Mouse (Mus musculus) bone marrow, adult 2 months (tissue): ENCODE results near the gene Ccl1.

ENCODE experiments used
- CTCF ChIP-seq: fragments of 200-500 bp; IDR thresholded peaks from 2 replicates; pipeline ENCODE4 v1.5.1; 2011; ENCODE audit warnings: low read length, control low read depth; ENCODE audit not compliant: control insufficient read depth, insufficient read depth
- POLR2A ChIP-seq: fragments of 200-500 bp; IDR thresholded peaks from 2 replicates; pipeline ENCODE4 v1.6.1; 2011; ENCODE audit warnings: low read depth, mild to moderate bottlenecking, control low read depth, low read length, borderline replicate concordance; ENCODE audit not compliant: control insufficient read depth

GRCm38 (mm10) chr11:82139492-82140094 is 165.9 kb downstream of the Ccl1 start:
- TF ChIP-seq POLR2A = no peak
- no peak for TF ChIP-seq CTCF
